ENCODE assay signal across 25 mouse cellular contexts in the genomic region with DNA sequence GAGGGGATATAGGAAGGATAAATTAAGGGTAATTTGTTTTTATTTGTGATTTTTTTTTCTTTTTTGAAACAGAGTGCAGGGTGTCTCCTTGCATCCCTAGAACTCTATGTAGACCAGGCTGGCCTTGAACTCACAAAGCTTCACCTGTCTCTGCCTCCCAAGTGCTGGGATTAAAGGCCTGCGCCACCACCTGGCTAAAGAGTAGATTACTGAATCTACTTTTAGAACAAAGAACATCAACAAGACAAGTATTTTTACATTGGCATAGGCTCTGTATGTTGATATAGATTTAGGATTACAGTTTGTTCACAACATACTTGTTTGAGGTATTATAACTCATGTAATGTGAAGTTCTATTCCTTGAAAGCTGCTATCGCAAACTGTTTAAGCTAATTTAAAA. TPM values are rescaled to one million over a fixed set of nuclear protein-coding genes. Genes with fewer than 3 reads are reported as not detected.
A peak's percentile ranks its signal among the peaks of the same experiment; 100 is the strongest.
DNase-seq lines count a peak whose midpoint lies in the region; ATAC-seq and TF ChIP-seq lines count a peak whose summit lies in the region.
"Had no signal": no experiment of that assay in that cellular context is flagged by ENCODE, and none has a peak within 500 bp of the region (broad histone marks: within the 10 kb centered on the region; RNA-seq: fewer than 3 reads in every experiment).

No protein-coding gene starts in this region.

- H3K9me3 ChIP-seq in intestine, postnatal 0 days (ENCODE audit: control insufficient read depth), result no peaks in the 10 kb centered on the region
- H3K9me3 ChIP-seq in intestine, embryonic 15.5 days, result no peaks in the 10 kb centered on the region
- H3K9me3 ChIP-seq in CH12.LX (replicated peaks; ENCODE audit: low read length), result no peaks in the 10 kb centered on the region
- H3K9me3 ChIP-seq: hindbrain, embryonic 15.5 days; limb, embryonic 10.5 days; midbrain, embryonic 12.5 days; neural tube, embryonic 13.5 days had no signal

- H3K4me2 ChIP-seq in intestine, postnatal 0 days (replicated peaks; ENCODE audit: low read depth), result no peak overlapping the region
- no peak overlapping the region for H3K4me2 ChIP-seq in intestine, embryonic 15.5 days (replicated peaks)
- no peak overlapping the region for H3K4me2 ChIP-seq in CH12.LX (ENCODE audit: insufficient read depth, low read depth, poor library complexity, severe bottlenecking)
- H3K4me2 ChIP-seq: hindbrain, embryonic 15.5 days; liver, embryonic 11.5 days; midbrain, embryonic 12.5 days; neural tube, embryonic 13.5 days had no signal

- peaks cover 84% of the 10 kb centered on the region for H3K36me3 ChIP-seq in intestine, postnatal 0 days (ENCODE audit: control insufficient read depth, insufficient read depth)
- H3K36me3 ChIP-seq in intestine, embryonic 15.5 days, result peaks cover 55% of the 10 kb centered on the region
- peaks cover 72 to 94% of the 10 kb centered on the region in 2 experiments for H3K36me3 ChIP-seq in CH12.LX (replicated peaks in 1 of 2; ENCODE audit: control insufficient read depth in 1 of 2, insufficient read depth in 1 of 2, low read length in 1 of 2)

- in situ Hi-C loops in CH12.LX (cut with MboI; ENCODE audit: low pct_ligation_motif_present, low pct_unique_long_range_greater_than_20kb, low sequenced_read_pairs), result no loop called here

- no peak for TF ChIP-seq EP300 in CH12.LX (IDR thresholded peaks at IDR 0.05; ENCODE audit: low read length)

- 96% methylated on average over 2 of the region's 2 CpGs for WGBS in intestine, postnatal 0 days
- WGBS in intestine, embryonic 15.5 days, result 93% methylated on average over 2 of the region's 2 CpGs

- TF ChIP-seq RAD21 in CH12.LX (IDR thresholded peaks at IDR 0.05; ENCODE audit: low read depth, low read length), result no peak; the same call in none of the 2 replicates

- dilution Hi-C loops in CH12.LX (cut with MboI; ENCODE audit: extremely low pct_ligation_motif_present, extremely low pct_unique_long_range_greater_than_20kb, low sequenced_read_pairs), result no loop called here

- peak; percentile 11 for DNase-seq in retina, embryonic 14.5 days (ENCODE audit: low spot score)
- DNase-seq in retina, postnatal 1 day, result no peak
- peak; percentile 21 for DNase-seq in CH12.LX (ENCODE audit: extremely low read depth)
- DNase-seq in brain, embryonic 14.5 days (ENCODE audit: low read depth), result no peak
- DNase-seq in urinary bladder, postnatal 36 days (ENCODE audit: low spot score in 2 of 2), result no peak
- DNase-seq: adrenal gland, adult 8-10 months; cerebellum, postnatal 10 days; embryo, embryonic 11 days; heart, adult 11 months; heart, postnatal 36 days; kidney, adult 18-20 months; kidney, postnatal 14 days; lung, adult 18-20 months; lung, postnatal 36 days; right cerebral cortex, postnatal 14 days; spleen, adult 18-20 months had no signal

- ATAC-seq in intestine, postnatal 0 days, result no peak
- ATAC-seq in intestine, embryonic 15.5 days, result no peak
- ATAC-seq in erythroblast, adult 5-6 weeks (replicated peaks; ENCODE audit: low FRiP score, poor library complexity, severe bottlenecking), result no peak
- ATAC-seq: CD4-positive, CD25-positive, alpha-beta regulatory T cell, adult 4 months had no signal

- TF ChIP-seq POLR2A in CH12.LX (IDR thresholded peaks at IDR 0.05; ENCODE audit: low read depth, low read length), result no peak
- TF ChIP-seq POLR2A in brain, embryonic 14.5 days (IDR thresholded peaks at IDR 0.05; ENCODE audit: borderline replicate concordance, extremely low read depth, insufficient read depth, insufficient read length, poor library complexity, severe bottlenecking), result no peak

- H3K4me1 ChIP-seq in intestine, postnatal 0 days (replicated peaks; ENCODE audit: control insufficient read depth, insufficient read depth, low read length), result no peaks in the 10 kb centered on the region
- H3K4me1 ChIP-seq in intestine, embryonic 15.5 days (replicated peaks), result no peaks in the 10 kb centered on the region
- no peaks in the 10 kb centered on the region for H3K4me1 ChIP-seq in CH12.LX (ENCODE audit: control insufficient read depth in 1 of 2, insufficient read depth in 2 of 2)
- H3K4me1 ChIP-seq: hindbrain, embryonic 15.5 days; limb, embryonic 10.5 days; midbrain, embryonic 12.5 days; neural tube, embryonic 13.5 days had no signal

- no peak overlapping the region for H3K9ac ChIP-seq in intestine, postnatal 0 days (ENCODE audit: low read depth, low read length)
- H3K9ac ChIP-seq in intestine, embryonic 15.5 days, result no peak overlapping the region
- H3K9ac ChIP-seq in CH12.LX (ENCODE audit: insufficient read depth, low read depth), result no peak overlapping the region
- H3K9ac ChIP-seq: hindbrain, embryonic 15.5 days; midbrain, embryonic 12.5 days; neural tube, embryonic 13.5 days had no signal

- no peaks in the 10 kb centered on the region for H3K27me3 ChIP-seq in intestine, postnatal 0 days (replicated peaks; ENCODE audit: control insufficient read depth, insufficient read depth, low read length)
- H3K27me3 ChIP-seq in intestine, embryonic 15.5 days (replicated peaks), result no peaks in the 10 kb centered on the region
- H3K27me3 ChIP-seq in CH12.LX (replicated peaks), result no peaks in the 10 kb centered on the region
- H3K27me3 ChIP-seq: hindbrain, embryonic 15.5 days; midbrain, embryonic 12.5 days; neural tube, embryonic 13.5 days had no signal

- no peaks in the 10 kb centered on the region for H3K79me2 ChIP-seq in CH12.LX (replicated peaks; ENCODE audit: control insufficient read depth, extremely low read depth, insufficient read depth, poor library complexity, severe bottlenecking)

- peak; percentile 39 for TF ChIP-seq CTCF in intestine, postnatal 0 days (IDR thresholded peaks at IDR 0.05; ENCODE audit: low read depth)
- peak in 1 of 2 experiments; percentile 55; a peak in 2 of 4 replicates for TF ChIP-seq CTCF in CH12.LX (conservative IDR thresholded peaks at IDR 0.05 in 1 of 2, IDR thresholded peaks at IDR 0.05 in 1 of 2; ENCODE audit: low read depth in 2 of 2, low read length in 2 of 2)
- peak; percentile 12; the same call in 1 of the 2 replicates for TF ChIP-seq CTCF in brain, embryonic 14.5 days (IDR thresholded peaks at IDR 0.05; ENCODE audit: borderline replicate concordance, extremely low read depth, insufficient read depth, insufficient read length)

- no peak overlapping the region for H3K27ac ChIP-seq in intestine, postnatal 0 days (ENCODE audit: low read depth, low read length)
- no peak overlapping the region for H3K27ac ChIP-seq in intestine, embryonic 15.5 days
- H3K27ac ChIP-seq in CH12.LX (ENCODE audit: insufficient read depth, low read depth), result no peak overlapping the region
- H3K27ac ChIP-seq: hindbrain, embryonic 15.5 days; limb, embryonic 10.5 days; midbrain, embryonic 12.5 days; neural tube, embryonic 13.5 days had no signal

- H3K4me3 ChIP-seq in intestine, postnatal 0 days (ENCODE audit: low read depth, low read length), result no peak overlapping the region
- H3K4me3 ChIP-seq in intestine, embryonic 15.5 days (replicated peaks), result no peak overlapping the region
- no peak overlapping the region for H3K4me3 ChIP-seq in CH12.LX (replicated peaks in 1 of 3; ENCODE audit: low read depth in 2 of 3, low read length in 2 of 3, poor library complexity in 1 of 3)
- H3K4me3 ChIP-seq: hindbrain, embryonic 15.5 days; limb, embryonic 10.5 days; midbrain, embryonic 12.5 days; neural tube, embryonic 13.5 days had no signal

TF ChIP-seq in CH12.LX, 34 proteins besides CTCF, POLR2A, EP300 and RAD21:
- TF ChIP-seq SMC3 (IDR thresholded peaks at IDR 0.05; ENCODE audit: low read depth, low read length), result peak; percentile 11; the same call in 1 of the 2 replicates
- TF ChIP-seq CHD2 (IDR thresholded peaks at IDR 0.05; ENCODE audit: low read length), result no peak
TF ChIP-seq in CH12.LX: peak in this region for 1.

RNA-seq across cellular contexts. Expression of gene Acly, which starts 17.2 kb away (rescaled TPM):
- 29.3 and 29.5 TPM in 2 replicates for polyA plus RNA-seq in intestine, postnatal 0 days (2015; fragmentation: Nextera tagmentation; extraction: Ambion mirVana)
- 146 and 153 TPM in 2 replicates for polyA plus RNA-seq in intestine, embryonic 15.5 days (2015; fragmentation: Nextera tagmentation; extraction: Ambion mirVana)
- total RNA-seq in CH12.LX (2012; rRNA removed) (246 and 263 TPM in 2 replicates), CH12.LX (2014; rRNA removed) (245 and 277 TPM in 2 replicates)
- 196 and 213 TPM in 2 replicates for polyA plus RNA-seq in CH12.LX (2012; ENCODE audit: insufficient read length, low read depth)
- 189 and 209 TPM in 2 replicates for polyA plus RNA-seq in brain, embryonic 14.5 days (2012; rRNA removed)
- total RNA-seq in erythroblast, adult 5-6 weeks (2015; ENCODE audit: low replicate concordance), result 29.0 and 34.4 TPM in 2 replicates
- 16.2 and 28.4 TPM in 2 replicates for total RNA-seq in erythroblast, adult 5-6 weeks (2017; ENCODE audit: low replicate concordance)

RNA-seq across cellular contexts. Expression of gene Ttc25, which starts 34.9 kb away (rescaled TPM):
- polyA plus RNA-seq in intestine, postnatal 0 days (2015; fragmentation: Nextera tagmentation; extraction: Ambion mirVana), result 0.18 and 0.22 TPM in 2 replicates
- polyA plus RNA-seq in intestine, embryonic 15.5 days (2015; fragmentation: Nextera tagmentation; extraction: Ambion mirVana), result 0.19 and 0.20 TPM in 2 replicates
- total RNA-seq in CH12.LX (2012; rRNA removed) (1.3 and 1.8 TPM in 2 replicates), CH12.LX (2014; rRNA removed) (0.51 and 0.70 TPM in 2 replicates)
- 6.4 and 12.8 TPM in 2 replicates for polyA plus RNA-seq in CH12.LX (2012; ENCODE audit: insufficient read length, low read depth)
- polyA plus RNA-seq in brain, embryonic 14.5 days (2012; rRNA removed), result 0.90 and 2.8 TPM in 2 replicates
- not detected in 2 replicates for total RNA-seq in erythroblast, adult 5-6 weeks (2015; ENCODE audit: low replicate concordance)
- not detected in 2 replicates for total RNA-seq in erythroblast, adult 5-6 weeks (2017; ENCODE audit: low replicate concordance)

RNA-seq across cellular contexts. Expression of gene Klhl11, which starts 38.0 kb away (rescaled TPM):
- polyA plus RNA-seq in intestine, postnatal 0 days (2015; fragmentation: Nextera tagmentation; extraction: Ambion mirVana), result 1.8 and 1.9 TPM in 2 replicates
- 5.7 and 5.9 TPM in 2 replicates for polyA plus RNA-seq in intestine, embryonic 15.5 days (2015; fragmentation: Nextera tagmentation; extraction: Ambion mirVana)
- 19.5 and 24.1 TPM in 2 replicates for total RNA-seq in CH12.LX (2012; rRNA removed)
- 12.8 and 13.7 TPM in 2 replicates for total RNA-seq in CH12.LX (2014; rRNA removed)
- polyA plus RNA-seq in CH12.LX (2012; ENCODE audit: insufficient read length, low read depth), result 9.8 and 10.1 TPM in 2 replicates
- polyA plus RNA-seq in brain, embryonic 14.5 days (2012; rRNA removed), result 5.4 and 10.7 TPM in 2 replicates
- 2.3 and 3.7 TPM in 2 replicates for total RNA-seq in erythroblast, adult 5-6 weeks (2015; ENCODE audit: low replicate concordance)
- 5.3 and 7.2 TPM in 2 replicates for total RNA-seq in erythroblast, adult 5-6 weeks (2017; ENCODE audit: low replicate concordance)

Comparison
In these comparisons a context has a peak if more than half of its experiments do, and no peak if none do; other contexts are left out.
1. DNase-seq: peak in retina, embryonic 14.5 days (single experiment) and CH12.LX (single experiment); none in retina, postnatal 1 day (single experiment), brain, embryonic 14.5 days (single experiment) and urinary bladder, postnatal 36 days (0 of 2).